Mouse (Mus musculus) limb, embryonic 13.5 days (tissue): ENCODE results near the gene Eif4g3. TPM values are rescaled to one million over a fixed set of nuclear protein-coding genes. Genes with fewer than 3 reads are reported as not detected.

Experiments used
- ATAC-seq: fragments of 200-750 bp; cut with Nextera tagmentation; 2 replicates; pipeline ENCODE4 v1.8.0; 2017; ENCODE audit warnings: low read depth, moderate number of reproducible peaks, moderate TSS enrichment; ENCODE audit not compliant: low FRiP score
- H3K27ac ChIP-seq: fragments of 300-500 bp; sonication (generic); 2 replicates; pipeline ENCODE4 v1.5.1; 2015; ENCODE audit warnings: inconsistent platforms, mild to moderate bottlenecking, moderate library complexity
- H3K27me3 ChIP-seq: fragments of 300-500 bp; sonication (generic); 2 replicates; pipeline ENCODE4 v1.6.1; 2015; ENCODE audit warnings: mild to moderate bottlenecking, inconsistent platforms
- H3K36me3 ChIP-seq: fragments of 300-500 bp; sonication (generic); 2 replicates; pipeline ENCODE4 v1.6.1; 2015; ENCODE audit warnings: inconsistent platforms, mild to moderate bottlenecking, moderate library complexity
- H3K4me1 ChIP-seq: fragments of 300-500 bp; sonication (generic); 2 replicates; pipeline ENCODE4 v1.6.1; 2015; ENCODE audit warnings: inconsistent platforms
- H3K4me2 ChIP-seq: fragments of 300-500 bp; sonication (generic); replicated peaks from 2 replicates; pipeline ENCODE4 v1.6.1; 2015; ENCODE audit warnings: inconsistent platforms, mild to moderate bottlenecking, moderate library complexity
- H3K4me3 ChIP-seq: fragments of 300-500 bp; sonication (generic); 2 replicates; pipeline ENCODE4 v1.5.1; 2015; ENCODE audit warnings: moderate library complexity, mild to moderate bottlenecking, inconsistent platforms
- H3K9ac ChIP-seq: fragments of 300-500 bp; sonication (generic); 2 replicates; pipeline ENCODE4 v1.6.1; 2015; ENCODE audit warnings: mild to moderate bottlenecking, inconsistent platforms
- H3K9me3 ChIP-seq: fragments of 300-500 bp; sonication (generic); 2 replicates; pipeline ENCODE4 v1.6.1; 2016; ENCODE audit warnings: inconsistent platforms
- WGBS: fragments of 180-500 bp; shearing (Covaris S2); methylation state at CpG from one replicate; pipeline ENCODE4 v1.1.7; 2015; 5-methylcytosine and 5-hydroxymethylcytosine counted together
- polyA plus RNA-seq: library from polyadenylated mRNA; unstranded; fragments of >200 nt; fragmentation: Nextera tagmentation; extraction: Ambion mirVana; gene quantifications from 2 replicates; pipeline ENCODE4 v1.2.1, GENCODE M21; 2015

Gene Eif4g3
- polyA plus RNA-seq, 1 experiment from 2014 or later, result 38.4 TPM

DNA sequence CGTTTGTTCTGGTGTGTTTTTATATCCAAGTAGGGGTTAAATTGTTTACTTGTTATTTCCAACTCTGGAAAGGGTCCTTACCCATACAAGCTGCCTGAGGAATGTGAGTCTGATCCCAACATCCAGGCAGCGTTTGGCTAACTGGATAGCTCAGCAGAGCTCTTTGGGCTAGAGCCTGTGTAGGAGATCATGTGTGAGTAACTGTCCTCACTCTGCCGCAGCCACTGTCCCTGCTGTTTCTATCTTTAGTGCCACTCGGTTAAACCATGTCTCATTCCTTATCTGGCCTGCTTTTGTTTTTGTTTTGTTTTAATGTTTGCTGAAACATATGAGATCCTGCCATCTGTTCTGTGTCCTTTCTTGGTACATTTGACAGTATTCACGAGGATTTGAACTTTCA is 168.1 kb downstream of the Eif4g3 start:
- H3K9ac ChIP-seq, result no peak overlapping the region
- WGBS, result 80% methylated on average over 5 of the region's 5 CpGs

DNA sequence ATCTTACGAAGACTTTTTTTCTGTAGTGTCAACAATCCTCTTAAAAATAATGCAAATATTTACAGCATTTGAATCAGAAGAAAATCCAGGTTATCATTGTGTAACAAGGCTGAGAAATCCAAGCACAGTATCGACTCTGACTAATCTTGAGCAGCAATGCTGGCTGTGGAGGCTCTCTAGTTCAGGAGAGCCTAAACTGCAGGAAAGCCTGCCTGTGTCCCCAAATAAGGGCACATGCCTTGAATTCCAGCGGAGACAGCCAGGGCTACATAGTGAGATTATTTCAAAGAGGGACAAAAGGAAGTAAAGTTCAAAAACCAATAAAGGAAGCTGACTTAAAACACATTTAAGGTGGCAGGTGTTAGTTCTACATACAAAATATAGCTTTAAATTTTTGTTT is 168.7 kb downstream of the Eif4g3 start:
- 89% methylated on average over 3 of the region's 3 CpGs for WGBS
- Histone ChIP-seq H3K27ac (no peak overlapping the region), H3K4me2 (no peak overlapping the region), H3K9me3 (no peaks in the 10 kb centered on the region), H3K9ac (no peak overlapping the region), H3K4me3 (no peak overlapping the region), H3K27me3 (no peaks in the 10 kb centered on the region), H3K4me1 (no peaks in the 10 kb centered on the region), H3K36me3 (peaks cover 86% of the 10 kb centered on the region)
- no peak for ATAC-seq

More for the DNA sequence above, 168.1 kb downstream of the Eif4g3 start:
- Histone ChIP-seq H3K9me3 (no peaks in the 10 kb centered on the region), H3K4me2 (no peak overlapping the region), H3K27ac (no peak overlapping the region), H3K27me3 (no peaks in the 10 kb centered on the region), H3K4me1 (no peaks in the 10 kb centered on the region), H3K36me3 (peaks cover 83% of the 10 kb centered on the region), H3K4me3 (no peak overlapping the region)
- ATAC-seq, result no peak

DNA sequence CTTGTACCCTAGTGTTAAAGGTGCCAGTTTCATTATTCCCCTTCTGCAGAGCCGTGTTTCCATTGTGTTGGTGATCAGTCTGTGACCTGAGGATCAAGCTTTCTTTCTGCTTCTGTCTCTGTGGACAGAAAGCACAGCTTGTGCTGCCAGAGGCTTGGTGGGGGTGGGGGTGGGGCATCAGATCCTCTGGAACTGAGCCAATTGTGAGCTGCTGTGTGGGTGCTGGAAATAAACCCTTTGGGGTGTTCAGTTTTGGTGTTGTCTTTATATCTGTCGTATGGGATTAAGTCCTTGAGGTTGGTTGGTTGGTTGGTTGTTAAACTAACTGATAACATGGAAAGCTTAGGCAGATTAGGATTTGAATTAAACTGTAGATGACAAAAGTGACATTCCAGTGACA is 171.0 kb downstream of the Eif4g3 start:
- H3K4me1 ChIP-seq, result no peaks in the 10 kb centered on the region
- H3K9me3 ChIP-seq, result no peaks in the 10 kb centered on the region
- H3K9ac ChIP-seq, result no peak overlapping the region
- no peak overlapping the region for H3K4me3 ChIP-seq
- 76% methylated on average over 2 of the region's 2 CpGs for WGBS
- no peak for ATAC-seq
- H3K27me3 ChIP-seq, result no peaks in the 10 kb centered on the region
- peaks cover 90% of the 10 kb centered on the region for H3K36me3 ChIP-seq
- no peak overlapping the region for H3K27ac ChIP-seq
- no peak overlapping the region for H3K4me2 ChIP-seq

DNA sequence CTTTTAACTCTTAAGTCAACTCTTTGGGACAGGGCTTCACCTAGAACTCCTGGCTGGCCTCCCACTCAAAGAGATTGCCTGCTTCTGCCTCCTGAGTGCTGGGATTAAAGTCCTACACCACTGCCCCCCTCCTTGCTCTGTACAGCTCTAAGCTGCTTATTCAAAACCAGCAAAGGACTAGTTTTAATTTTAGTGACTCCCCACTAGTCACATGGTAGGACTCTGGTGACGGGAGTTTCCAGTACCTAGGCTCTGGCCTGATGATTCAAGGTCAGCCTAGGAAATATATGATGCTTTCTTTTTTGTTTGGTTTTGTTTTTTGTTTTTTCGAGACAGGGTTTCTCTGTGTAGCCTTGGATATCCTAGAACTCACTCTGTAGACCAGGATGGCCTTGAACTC is 172.0 kb downstream of the Eif4g3 start:
- no peak for ATAC-seq
- H3K9ac ChIP-seq, result no peak overlapping the region
- peaks cover 95% of the 10 kb centered on the region for H3K36me3 ChIP-seq
- H3K9me3 ChIP-seq, result no peaks in the 10 kb centered on the region
- no peak overlapping the region for H3K27ac ChIP-seq
- H3K27me3 ChIP-seq, result no peaks in the 10 kb centered on the region
- H3K4me2 ChIP-seq, result no peak overlapping the region
- no peak overlapping the region for H3K4me3 ChIP-seq
- 93% methylated on average over 2 of the region's 2 CpGs for whole genome bisulfite sequencing
- H3K4me1 ChIP-seq, result no peaks in the 10 kb centered on the region

DNA sequence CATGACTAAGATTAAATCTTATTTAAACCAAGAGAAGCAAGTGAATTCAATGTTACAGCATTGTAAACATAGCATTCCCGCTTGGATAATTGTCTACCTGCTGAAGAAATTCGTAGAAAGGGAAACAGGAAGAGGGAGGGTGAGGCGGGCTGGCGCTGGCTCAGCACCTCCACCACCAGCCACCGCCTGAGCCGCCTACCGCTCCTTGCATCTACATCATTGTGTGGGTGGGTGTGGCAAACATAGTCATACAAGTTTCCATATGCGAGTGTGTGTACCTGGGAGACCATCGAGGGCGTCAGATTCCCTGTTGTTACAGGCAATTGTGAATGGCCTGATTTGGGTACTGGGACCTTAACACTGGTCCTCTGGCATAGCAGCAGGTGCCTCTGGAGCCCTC is 173.7 kb downstream of the Eif4g3 start:
- H3K4me3 ChIP-seq, result no peak overlapping the region
- no peaks in the 10 kb centered on the region for H3K9me3 ChIP-seq
- H3K27ac ChIP-seq, result no peak overlapping the region
- no peaks in the 10 kb centered on the region for H3K4me1 ChIP-seq
- H3K27me3 ChIP-seq, result no peaks in the 10 kb centered on the region
- H3K4me2 ChIP-seq, result no peak overlapping the region
- 88% methylated on average over 10 of the region's 10 CpGs for WGBS
- H3K36me3 ChIP-seq, result peaks cover 97% of the 10 kb centered on the region
- H3K9ac ChIP-seq, result no peak overlapping the region
- no peak for ATAC-seq

DNA sequence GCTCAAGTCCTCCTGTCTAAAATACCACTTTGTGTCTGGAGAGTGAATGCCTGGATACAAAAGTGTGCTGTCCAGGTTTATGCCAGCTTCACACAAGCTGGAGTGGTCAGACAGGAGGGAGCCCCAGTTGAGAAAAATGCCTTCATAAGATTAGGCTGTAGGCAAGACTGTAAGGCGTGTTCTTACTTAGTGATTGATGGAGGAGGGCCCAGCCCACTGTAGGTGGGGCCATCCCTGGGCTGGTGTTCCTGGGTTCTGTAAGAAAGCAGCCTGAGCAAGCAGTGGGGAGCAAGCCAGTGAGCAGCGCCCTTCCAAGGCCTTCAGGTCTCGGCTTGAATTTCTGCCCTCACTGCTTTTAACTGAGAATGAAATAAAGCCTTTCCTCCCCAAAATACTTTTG is 175.3 kb downstream of the Eif4g3 start:
- Histone ChIP-seq H3K27ac (no peak overlapping the region), H3K27me3 (no peaks in the 10 kb centered on the region), H3K36me3 (peaks cover 100% of the 10 kb centered on the region), H3K4me3 (no peak overlapping the region), H3K4me2 (no peak overlapping the region), H3K9me3 (no peaks in the 10 kb centered on the region), H3K9ac (no peak overlapping the region), H3K4me1 (no peaks in the 10 kb centered on the region)
- WGBS, result 78% methylated on average over 3 of the region's 3 CpGs
- ATAC-seq, result no peak

DNA sequence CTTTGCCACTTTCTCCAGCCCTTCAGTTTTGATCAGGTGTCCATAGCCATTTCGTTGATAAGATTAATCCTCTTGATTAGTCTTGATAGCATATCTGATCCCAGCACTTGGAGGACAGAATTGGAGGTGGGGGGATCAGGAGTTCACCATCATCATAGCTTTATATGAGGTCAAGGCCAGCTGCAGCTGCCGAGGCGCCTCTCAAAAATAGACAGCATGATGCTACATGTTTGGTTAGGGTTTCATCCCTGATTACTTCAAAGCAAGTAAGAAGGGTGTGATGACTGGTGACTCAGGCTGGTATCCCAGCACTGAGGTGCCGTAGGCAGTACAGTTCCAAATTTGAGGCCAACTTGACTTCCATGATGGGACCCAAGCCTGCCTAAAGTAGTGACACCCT is 176.6 kb downstream of the Eif4g3 start:
- ATAC-seq, result no peak

DNA sequence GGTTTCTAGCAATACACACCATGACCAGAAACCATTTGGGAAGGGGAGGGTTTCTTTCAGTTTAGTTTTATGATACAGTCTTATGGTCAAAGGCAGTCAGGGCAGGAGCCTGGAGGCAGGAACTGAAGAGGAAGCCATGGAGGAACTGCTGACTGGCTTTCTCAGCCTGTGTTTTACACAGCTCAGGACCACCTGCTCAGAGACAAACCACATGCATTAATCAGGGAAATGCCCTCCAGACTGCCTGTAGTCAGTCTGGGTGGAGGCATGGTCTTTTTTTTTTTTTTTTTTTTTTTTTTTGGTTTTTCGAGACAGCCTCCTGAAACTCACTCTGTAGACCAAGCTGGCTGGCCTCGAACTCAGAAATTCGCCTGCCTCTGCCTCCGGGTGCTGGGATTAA is 179.9 kb downstream of the Eif4g3 start:
- 89% methylated on average over 4 of the region's 4 CpGs for WGBS
- H3K9ac ChIP-seq, result no peak overlapping the region
- ATAC-seq, result no peak
- no peaks in the 10 kb centered on the region for H3K9me3 ChIP-seq
- no peaks in the 10 kb centered on the region for H3K4me1 ChIP-seq
- peaks cover 100% of the 10 kb centered on the region for H3K36me3 ChIP-seq
- H3K4me2 ChIP-seq, result no peak overlapping the region
- H3K27me3 ChIP-seq, result no peaks in the 10 kb centered on the region
- no peak overlapping the region for H3K27ac ChIP-seq
- no peak overlapping the region for H3K4me3 ChIP-seq

More for the DNA sequence above, 176.6 kb downstream of the Eif4g3 start:
- 94% methylated on average over 4 of the region's 4 CpGs for WGBS
- Histone ChIP-seq H3K27me3 (no peaks in the 10 kb centered on the region), H3K27ac (no peak overlapping the region), H3K9ac (no peak overlapping the region), H3K4me2 (no peak overlapping the region), H3K4me3 (no peak overlapping the region), H3K36me3 (peaks cover 100% of the 10 kb centered on the region), H3K4me1 (no peaks in the 10 kb centered on the region), H3K9me3 (no peaks in the 10 kb centered on the region)

DNA sequence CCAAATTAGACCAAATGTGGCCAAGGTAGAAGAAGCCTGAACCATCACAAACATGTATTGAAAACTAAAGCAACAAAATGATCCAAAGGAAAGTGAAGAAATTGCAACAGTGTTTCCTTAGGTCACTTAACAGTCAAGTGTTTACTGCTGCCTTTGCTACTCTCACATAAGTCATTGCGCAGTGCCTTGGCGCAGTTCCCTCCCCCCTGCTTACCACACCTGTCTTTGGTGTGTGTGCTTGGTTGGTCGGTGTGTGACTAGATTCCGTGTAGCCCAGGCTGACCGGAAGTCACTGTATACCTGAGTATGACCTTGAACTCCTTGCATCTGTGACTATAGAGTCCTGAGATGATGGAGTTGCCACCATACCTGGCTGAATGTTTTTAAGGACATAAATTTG is 186.6 kb downstream of the Eif4g3 start:
- Histone ChIP-seq H3K4me1 (no peaks in the 10 kb centered on the region), H3K36me3 (peaks cover 96% of the 10 kb centered on the region)
- ATAC-seq, result no peak

DNA sequence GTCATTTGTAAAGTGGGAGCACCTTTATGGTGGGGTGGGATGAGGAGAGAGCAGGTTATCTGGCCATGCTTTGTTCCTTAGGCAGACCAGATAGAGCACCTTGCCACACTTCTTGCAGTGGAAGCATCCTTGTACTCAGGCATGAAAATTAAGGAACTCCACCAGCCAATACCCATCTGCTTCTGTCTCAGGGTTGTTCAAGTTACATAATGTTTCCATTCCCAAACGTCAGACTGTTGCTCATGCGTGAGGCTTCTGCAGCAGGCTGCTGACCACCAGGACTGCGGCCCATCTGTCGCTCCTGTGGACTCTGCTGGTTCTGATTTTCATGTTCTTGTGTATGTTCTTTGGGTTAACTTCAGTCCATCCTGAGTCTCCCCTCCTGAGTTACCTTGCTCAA is 187.9 kb downstream of the Eif4g3 start:
- no peak overlapping the region for H3K27ac ChIP-seq
- no peaks in the 10 kb centered on the region for H3K27me3 ChIP-seq
- H3K4me2 ChIP-seq, result no peak overlapping the region
- H3K4me3 ChIP-seq, result no peak overlapping the region
- ATAC-seq, result no peak
- peaks cover 96% of the 10 kb centered on the region for H3K36me3 ChIP-seq
- H3K9me3 ChIP-seq, result no peaks in the 10 kb centered on the region
- 98% methylated on average over 4 of the region's 4 CpGs for WGBS
- no peaks in the 10 kb centered on the region for H3K4me1 ChIP-seq
- H3K9ac ChIP-seq, result no peak overlapping the region

More for the DNA sequence above, 186.6 kb downstream of the Eif4g3 start:
- H3K4me3 ChIP-seq, result no peak overlapping the region
- 97% methylated on average over 5 of the region's 5 CpGs for WGBS
- H3K9me3 ChIP-seq, result no peaks in the 10 kb centered on the region
- H3K27ac ChIP-seq, result no peak overlapping the region
- H3K9ac ChIP-seq, result no peak overlapping the region
- H3K4me2 ChIP-seq, result no peak overlapping the region
- H3K27me3 ChIP-seq, result no peaks in the 10 kb centered on the region

DNA sequence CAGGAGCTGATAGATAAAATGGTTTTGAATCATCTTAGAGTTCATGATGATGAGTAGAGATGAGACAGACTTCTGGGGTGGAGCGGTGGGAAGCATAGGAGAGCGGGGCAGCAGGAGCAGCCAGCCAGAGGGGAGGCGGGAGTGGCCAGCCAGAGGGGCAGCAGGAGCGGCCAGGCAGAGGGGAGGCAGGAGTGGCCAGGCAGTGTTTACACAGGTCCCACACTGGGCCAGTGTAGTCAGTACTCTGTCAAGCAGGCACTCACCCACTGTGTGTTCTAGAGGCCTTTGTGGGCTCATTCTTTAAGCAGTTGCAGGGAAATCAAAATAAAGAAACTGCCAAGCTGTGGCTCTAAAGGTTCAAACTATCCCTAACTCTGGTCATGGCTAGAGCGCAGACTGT is 191.2 kb downstream of the Eif4g3 start:
- H3K4me3 ChIP-seq, result no peak overlapping the region
- no peaks in the 10 kb centered on the region for H3K4me1 ChIP-seq
- H3K36me3 ChIP-seq, result peaks cover 92% of the 10 kb centered on the region
- no peaks in the 10 kb centered on the region for H3K9me3 ChIP-seq
- H3K4me2 ChIP-seq, result no peak overlapping the region
- no peaks in the 10 kb centered on the region for H3K27me3 ChIP-seq
- 91% methylated on average over 5 of the region's 5 CpGs for WGBS
- no peak overlapping the region for H3K27ac ChIP-seq
- ATAC-seq, result no peak
- H3K9ac ChIP-seq, result no peak overlapping the region

DNA sequence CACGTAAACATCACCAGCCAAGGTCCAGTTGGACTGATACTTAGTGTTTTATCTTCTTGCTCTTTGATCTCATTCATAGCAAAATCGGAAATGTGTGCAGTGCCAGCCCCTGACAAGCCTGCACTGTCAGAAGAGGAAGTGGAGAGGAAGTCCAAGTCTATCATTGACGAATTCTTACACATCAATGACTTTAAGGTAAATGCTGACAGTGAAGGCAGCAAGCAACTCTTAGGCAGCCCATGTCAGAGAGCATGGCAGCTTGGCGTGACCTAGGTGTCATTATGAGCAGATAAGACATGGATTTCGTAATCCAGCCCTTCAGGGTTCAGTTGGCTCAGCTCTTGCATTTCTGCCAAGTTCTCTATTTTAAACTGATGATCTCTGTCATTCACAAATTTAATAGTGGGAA is 191.8 kb downstream of the Eif4g3 start:
- H3K9me3 ChIP-seq, result no peaks in the 10 kb centered on the region
- WGBS, result 90% methylated on average over 5 of the region's 5 CpGs
- H3K4me3 ChIP-seq, result no peak overlapping the region
- no peak overlapping the region for H3K4me2 ChIP-seq
- ATAC-seq, result no peak
- no peaks in the 10 kb centered on the region for H3K27me3 ChIP-seq
- no peak overlapping the region for H3K9ac ChIP-seq
- peaks cover 93% of the 10 kb centered on the region for H3K36me3 ChIP-seq
- H3K4me1 ChIP-seq, result no peaks in the 10 kb centered on the region
- no peak overlapping the region for H3K27ac ChIP-seq

DNA sequence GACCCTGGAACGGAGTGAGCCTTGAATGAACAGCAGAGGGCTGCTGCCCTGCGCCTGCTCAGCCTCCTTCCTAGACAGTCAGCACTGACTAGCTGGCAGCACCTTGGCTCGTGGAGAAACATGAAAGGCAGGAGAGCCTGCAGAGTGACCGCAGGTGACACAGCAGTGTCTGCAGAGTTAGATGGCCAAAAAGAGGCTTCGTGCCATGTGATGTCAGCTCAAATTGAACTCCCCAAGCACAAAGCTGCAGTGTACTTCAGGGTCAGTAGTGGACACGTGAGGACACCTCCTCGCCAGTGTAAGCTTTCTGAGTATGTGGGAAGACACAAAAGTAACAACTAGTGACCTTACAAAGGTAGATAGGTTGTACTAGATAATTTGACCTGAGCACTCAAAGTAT is 193.1 kb downstream of the Eif4g3 start:
- 89% methylated on average over 7 of the region's 7 CpGs for WGBS
- no peak overlapping the region for H3K27ac ChIP-seq
- H3K4me1 ChIP-seq, result no peaks in the 10 kb centered on the region
- no peaks in the 10 kb centered on the region for H3K9me3 ChIP-seq
- H3K9ac ChIP-seq, result no peak overlapping the region
- no peak overlapping the region for H3K4me2 ChIP-seq
- peaks cover 93% of the 10 kb centered on the region for H3K36me3 ChIP-seq
- H3K4me3 ChIP-seq, result no peak overlapping the region
- ATAC-seq, result no peak
- no peaks in the 10 kb centered on the region for H3K27me3 ChIP-seq
